Mouse (Mus musculus) CD8-positive naive resting alpha-beta T cell, adult 57 days (primary cell): ENCODE results near the gene Rnf19b. TPM values are rescaled to one million over a fixed set of nuclear protein-coding genes. Genes with fewer than 3 reads are reported as not detected.

Source experiments
- total RNA-seq: library from RNA; stranded (reverse); gene quantifications from one replicate; pipeline ENCODE4 v1.2.4, GENCODE M21; 2023

Gene Rnf19b
- total RNA-seq, result 57.0 TPM

GRCm38 (mm10) chr4:129058207-129059092 lies at the start of gene Rnf19b:
Rnf19b (plus strand) TSS chr4:129058271.

GRCm38 (mm10) chr4:129105356-129105755 lies 47.3 kb downstream of the Rnf19b start, which contains the start of gene Tmem54:
Tmem54 (plus strand) TSS chr4:129105548.

DNA sequence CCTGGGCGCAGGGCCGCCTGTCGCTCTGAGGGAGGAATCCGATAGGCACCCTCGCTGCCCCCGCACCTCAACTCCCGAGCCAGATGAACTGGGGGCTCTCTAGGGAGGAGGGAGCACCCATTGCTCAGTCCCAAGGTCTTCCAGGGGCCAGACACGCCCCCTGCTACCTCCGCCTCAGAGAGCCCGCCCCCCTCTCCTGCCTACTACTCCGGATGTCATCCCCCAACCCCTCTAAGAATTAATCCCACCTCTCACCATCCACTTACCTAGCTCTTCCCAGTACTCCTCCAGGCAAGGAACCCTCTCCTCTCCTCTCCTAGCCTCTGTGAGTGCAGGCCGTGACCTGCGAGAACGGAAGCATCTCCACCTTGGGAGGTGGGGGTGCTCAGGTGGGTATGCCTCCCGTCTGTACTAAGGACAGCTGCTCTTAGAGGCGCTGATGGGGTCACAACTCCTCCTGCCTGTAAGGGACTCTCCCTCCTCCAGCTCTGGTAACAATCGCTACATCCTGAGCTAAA lies 63.6 kb downstream of the Rnf19b start, which contains the start of gene Hpca:
Gene Hpca, minus strand, starts transcription at position 468 of the 518 bp plus-strand sequence.

Other genes with a start within 250 kb of the Rnf19b start
- 4.4 TPM for gene Trim62, start 174.7 kb upstream of the Rnf19b start, total RNA-seq
- gene Azin2, start 95.8 kb upstream of the Rnf19b start, total RNA-seq, result not detected
- gene Ak2, start 66.3 kb upstream of the Rnf19b start, total RNA-seq, result 54.9 TPM
- not detected for gene Tmem54, start 47.3 kb downstream of the Rnf19b start, total RNA-seq
- 0.46 TPM for gene Hpca, start 63.8 kb downstream of the Rnf19b start, total RNA-seq
- 0.18 TPM for gene Fndc5, start 78.7 kb downstream of the Rnf19b start, total RNA-seq
- 38.5 TPM for gene S100pbp, start 131.5 kb downstream of the Rnf19b start, total RNA-seq
- 60.3 TPM for gene Yars, start 131.5 kb downstream of the Rnf19b start, total RNA-seq
- 0.18 TPM for gene C77080, start 203.1 kb downstream of the Rnf19b start, total RNA-seq
- not detected for gene Sync, start 229.3 kb downstream of the Rnf19b start, total RNA-seq